Mouse (Mus musculus) ES-E14 (cell line): ENCODE data around the gene Olfr12. TPM values are rescaled to one million over a fixed set of nuclear protein-coding genes. Genes with fewer than 3 reads are reported as not detected.

Experiments used
- DNase-seq: peaks from one replicate; pipeline ENCODE4 v3.0.0-alpha.2; 2013; ENCODE audit warnings: low read depth, low spot score
- H3K27ac ChIP-seq: 2 replicates; pipeline ENCODE4 v1.5.1; 2012; ENCODE audit warnings: low read depth, mild to moderate bottlenecking, low read length, moderate library complexity, mixed read lengths; ENCODE audit not compliant: poor library complexity, insufficient read depth, severe bottlenecking
- H3K36me3 ChIP-seq: 2 replicates; pipeline ENCODE4 v1.6.1; 2012; ENCODE audit warnings: mild to moderate bottlenecking, low read length, moderate library complexity, mixed read lengths; ENCODE audit not compliant: control insufficient read depth, poor library complexity, insufficient read depth, severe bottlenecking
- H3K4me1 ChIP-seq, 2 experiments: fragments of 150-350 bp in 1 of 2; sonication (generic) in 1 of 2; 2 replicates each; pipeline ENCODE4 v1.6.1; 2012; ENCODE audit warnings: low read length in 2 of 2, mild to moderate bottlenecking in 1 of 2, mixed read lengths in 1 of 2; ENCODE audit not compliant: control insufficient read depth in 2 of 2, insufficient read depth in 2 of 2, poor library complexity in 1 of 2
- H3K4me3 ChIP-seq, 2 experiments: fragments of 150-350 bp in 1 of 2; sonication (generic) in 1 of 2; 2 replicates each; pipeline ENCODE4 v1.5.1; 2012; ENCODE audit warnings: low read length in 2 of 2, low read depth in 1 of 2, mild to moderate bottlenecking in 1 of 2, mixed read lengths in 1 of 2; ENCODE audit not compliant: insufficient read depth in 1 of 2, poor library complexity in 1 of 2, severe bottlenecking in 1 of 2
- H3K9ac ChIP-seq: 2 replicates; pipeline ENCODE4 v1.6.1; 2012; ENCODE audit warnings: low read depth, mild to moderate bottlenecking, low read length, mixed read lengths; ENCODE audit not compliant: poor library complexity, insufficient read depth, severe bottlenecking
- H3K9me3 ChIP-seq: fragments of 150-350 bp; sonication (generic); 2 replicates; pipeline ENCODE4 v1.6.1; 2012; ENCODE audit warnings: low read depth, mild to moderate bottlenecking, low read length; ENCODE audit not compliant: control insufficient read depth, insufficient read depth
- CHD2 ChIP-seq: IDR thresholded peaks from 2 replicates; pipeline ENCODE4 v1.6.1; 2014; ENCODE audit warnings: mild to moderate bottlenecking, low read depth, low read length, inconsistent platforms
- HCFC1 ChIP-seq: IDR thresholded peaks from 2 replicates; pipeline ENCODE4 v1.6.1; 2012; ENCODE audit warnings: low read length, inconsistent platforms, borderline replicate concordance; ENCODE audit not compliant: insufficient read depth
- MAFK ChIP-seq: IDR thresholded peaks from 2 replicates; pipeline ENCODE4 v1.6.1; 2014; ENCODE audit warnings: mild to moderate bottlenecking, low read depth, low read length, inconsistent platforms; ENCODE audit not compliant: insufficient read depth
- ZC3H11A ChIP-seq: IDR thresholded peaks from 2 replicates; pipeline ENCODE4 v1.6.1; 2012; ENCODE audit warnings: low read depth, mild to moderate bottlenecking, inconsistent platforms, low read length, borderline replicate concordance
- ZNF384 ChIP-seq: IDR thresholded peaks from 2 replicates; pipeline ENCODE4 v1.6.1; 2012; ENCODE audit warnings: low read depth, low read length, inconsistent platforms
- in situ Hi-C, 2 experiments: fragments of 600-800 bp; cut with MboI; formaldehyde crosslinking; loops; one replicate each; pipeline ENCODE4 v1.15.1; 2025; ENCODE audit warnings: low sequenced_read_pairs in 2 of 2, inconsistent platforms in 1 of 2; ENCODE audit not compliant: unreplicated experiment in 2 of 2
- total RNA-seq: library from RNA; depleted of rRNA; stranded (reverse); fragments of 300-350 nt; gene quantifications from 2 replicates; pipeline ENCODE4 v1.2.3, GENCODE M21; 2012; rRNA removed

The Olfr12 gene
- total RNA-seq = 0.05 and 0.22 TPM in 2 replicates

- DNase-seq = no peak
- H3K4me1 ChIP-seq = no peaks in the 10 kb centered on the region
- no peak within 1 kb of the TSS for H3K27ac ChIP-seq
- 0 out of 2 replicates have a peak, but pooled peaks have one; percentile 60 for TF ChIP-seq MAFK
- TF ChIP-seq HCFC1 = no peak
- no peak within 1 kb of the TSS for H3K9ac ChIP-seq
- H3K9me3 ChIP-seq = no peaks in the 10 kb centered on the region
- no peak within 1 kb of the TSS for H3K4me3 ChIP-seq
- in situ Hi-C loops = no loop called here
- no peaks in the 10 kb centered on the region for H3K36me3 ChIP-seq
These were observed at the start of gene Olfr12 for GRCm38 (mm10) chr1:92617488-92617887. Gene Olfr12, plus strand, starts transcription at chr1:92617788.

GRCm38 (mm10) chr1:92571022-92571421, 46.6 kb upstream of the Olfr12 start, which contains the start of gene Olfr1413:
Gene Olfr1413, plus strand, starts transcription at chr1:92571322.
- Histone ChIP-seq H3K36me3 (no peaks in the 10 kb centered on the region), H3K4me3 (no peak within 1 kb of the TSS), H3K9ac (no peak within 1 kb of the TSS), H3K27ac (no peak within 1 kb of the TSS; the same call in 1 of the 2 replicates), H3K9me3 (no peaks in the 10 kb centered on the region), H3K4me1 (no peaks in the 10 kb centered on the region)
- TF ChIP-seq MAFK (no peak), CHD2 (no peak), ZNF384 (no peak), ZC3H11A (no peak), HCFC1 (no peak)
- in situ Hi-C loops = no loop called here
- DNase-seq = no peak

DNA sequence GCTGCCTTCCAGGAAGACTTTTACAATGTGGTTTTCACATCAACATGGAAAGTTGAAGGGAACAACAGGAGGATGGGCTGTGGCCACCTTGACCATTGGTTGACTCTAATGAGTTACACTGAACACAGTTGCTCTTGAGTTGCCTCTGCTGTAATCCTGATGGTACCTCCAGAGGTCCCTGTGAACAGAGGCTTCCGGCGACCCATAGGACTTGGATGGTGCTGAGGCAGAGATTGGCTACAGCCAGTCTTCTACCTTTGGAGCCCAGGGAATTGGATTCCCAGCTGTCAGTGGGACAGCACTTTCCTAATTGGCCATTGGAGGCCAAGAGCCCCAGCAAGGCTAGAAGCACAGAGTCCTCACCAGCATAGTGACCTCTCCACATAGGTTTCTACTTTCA, 32.1 kb upstream of the Olfr12 start, which contains the start of gene Olfr1412:
TSS of gene Olfr1412 (plus strand) at position 301 of the 400 bp plus-strand sequence.
- H3K9me3 ChIP-seq = no peaks in the 10 kb centered on the region
- in situ Hi-C loops = no loop called here
- no peaks in the 10 kb centered on the region for H3K4me1 ChIP-seq
- TF ChIP-seq MAFK (no peak), HCFC1 (no peak), CHD2 (no peak), ZC3H11A (no peak), ZNF384 (no peak)
- H3K27ac ChIP-seq = no peak within 1 kb of the TSS
- H3K4me3 ChIP-seq = no peak within 1 kb of the TSS
- no peak within 1 kb of the TSS for H3K9ac ChIP-seq
- no peaks in the 10 kb centered on the region for H3K36me3 ChIP-seq
- DNase-seq = no peak

- H3K27ac ChIP-seq = no peak within 1 kb of the TSS
- DNase-seq = no peak
- H3K4me1 ChIP-seq = no peaks in the 10 kb centered on the region
- H3K9me3 ChIP-seq = no peaks in the 10 kb centered on the region
- in situ Hi-C loops = no loop called here
- no peak within 1 kb of the TSS for H3K9ac ChIP-seq
- H3K4me3 ChIP-seq = no peak within 1 kb of the TSS
- TF ChIP-seq ZC3H11A = no peak
- TF ChIP-seq MAFK = no peak
- TF ChIP-seq CHD2 = no peak
- no peak for TF ChIP-seq HCFC1
- TF ChIP-seq ZNF384 = no peak
- no peaks in the 10 kb centered on the region for H3K36me3 ChIP-seq
These were observed 23.5 kb upstream of the Olfr12 start, which contains the start of gene Olfr1411 for GRCm38 (mm10) chr1:92594111-92594510. Gene Olfr1411, plus strand, starts transcription at chr1:92594411.

- Histone ChIP-seq H3K27ac (no peak overlapping the region), H3K4me1 (no peaks in the 10 kb centered on the region)
These were observed 21.6 kb upstream of the Olfr12 start for GRCm38 (mm10) chr1:92596019-92596418.

More at GRCm38 (mm10) chr1:92596019-92596418, 21.6 kb upstream of the Olfr12 start:
- Histone ChIP-seq H3K36me3 (no peaks in the 10 kb centered on the region), H3K9ac (no peak overlapping the region), H3K9me3 (no peaks in the 10 kb centered on the region), H3K4me3 (no peak overlapping the region)
- TF ChIP-seq CHD2 (no peak), ZNF384 (no peak), HCFC1 (no peak), MAFK (no peak), ZC3H11A (no peak)
- in situ Hi-C loops = no loop called here
- DNase-seq = no peak
